Mouse (Mus musculus) kidney, postnatal 4 days (tissue): ENCODE data around the gene Lrrc46.
A peak's percentile ranks its signal among the peaks of the same experiment; 100 is the strongest.

Experiments
- DNase-seq, 2 experiments: peaks; one replicate each; pipeline ENCODE4 v3.0.0; 2021; ENCODE audit warnings: mixed read lengths in 2 of 2

Gene Lrrc46

DNA sequence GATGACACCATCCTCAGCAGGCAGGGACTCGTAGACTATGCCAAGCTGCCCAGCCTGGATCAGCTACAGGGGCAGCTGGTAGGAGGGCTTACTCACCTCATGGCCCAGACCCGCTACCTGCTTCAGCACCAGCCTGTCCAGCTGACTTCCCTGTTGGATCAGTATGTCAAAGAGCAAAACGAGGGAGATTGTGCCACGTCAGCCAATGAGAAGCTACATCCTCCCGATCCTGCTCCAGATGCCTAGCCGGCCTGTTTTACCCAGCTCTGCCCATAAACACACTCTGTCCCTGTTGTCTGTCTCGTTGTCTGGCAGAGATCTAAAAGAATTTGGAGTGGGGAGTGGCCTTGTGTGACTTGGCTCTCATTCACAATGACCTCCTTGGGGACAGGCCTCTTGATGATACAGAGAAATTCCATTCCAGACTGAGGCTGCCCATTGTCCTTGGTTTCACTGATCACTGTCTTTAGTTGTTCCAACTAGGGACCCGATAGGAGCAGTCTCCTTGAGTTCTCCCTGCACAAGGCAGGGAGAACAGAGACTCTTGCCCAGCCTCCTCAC, 7.0 kb upstream of the Lrrc46 start:
- DNase-seq, result no peak

DNA sequence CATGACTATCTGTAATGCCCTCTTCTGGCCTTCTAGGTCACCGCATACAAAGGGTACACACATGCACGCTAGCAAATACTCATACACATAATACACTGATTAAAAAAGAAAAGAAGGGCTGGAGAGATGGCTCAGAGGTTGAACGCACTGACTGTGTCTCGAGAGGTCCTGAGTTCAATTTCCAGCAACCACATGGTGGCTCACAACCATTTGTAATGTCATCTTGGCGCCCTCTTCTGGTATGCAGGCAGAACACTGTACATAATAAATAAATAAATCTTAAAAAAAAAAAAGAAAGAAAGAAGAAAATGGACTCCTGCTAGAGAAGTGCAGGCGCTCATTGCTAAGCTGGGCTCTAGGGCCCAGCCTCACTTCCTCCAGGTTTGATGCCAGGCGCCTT, 4.7 kb upstream of the Lrrc46 start:
- no peak for DNase-seq

DNA sequence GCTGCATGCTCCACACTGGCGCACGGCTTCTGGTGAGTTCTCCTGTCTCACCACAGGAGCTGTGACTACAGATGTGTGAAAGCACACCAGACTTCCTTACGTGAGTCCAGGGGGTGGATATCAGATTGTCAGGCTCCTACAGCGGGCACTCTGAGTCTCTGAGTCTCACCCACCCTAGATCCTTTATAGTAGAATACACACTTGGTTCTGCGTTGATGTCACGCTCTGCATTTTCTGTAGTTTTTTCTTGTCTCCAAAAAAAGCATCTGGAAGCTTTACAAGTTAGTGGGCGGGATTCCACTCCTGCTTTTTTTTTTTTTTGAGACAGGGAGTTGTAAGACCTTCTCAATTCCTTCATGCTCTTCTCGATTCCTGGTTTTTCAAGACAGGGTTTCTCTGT, 3.7 kb upstream of the Lrrc46 start:
- no peak for DNase-seq

DNA sequence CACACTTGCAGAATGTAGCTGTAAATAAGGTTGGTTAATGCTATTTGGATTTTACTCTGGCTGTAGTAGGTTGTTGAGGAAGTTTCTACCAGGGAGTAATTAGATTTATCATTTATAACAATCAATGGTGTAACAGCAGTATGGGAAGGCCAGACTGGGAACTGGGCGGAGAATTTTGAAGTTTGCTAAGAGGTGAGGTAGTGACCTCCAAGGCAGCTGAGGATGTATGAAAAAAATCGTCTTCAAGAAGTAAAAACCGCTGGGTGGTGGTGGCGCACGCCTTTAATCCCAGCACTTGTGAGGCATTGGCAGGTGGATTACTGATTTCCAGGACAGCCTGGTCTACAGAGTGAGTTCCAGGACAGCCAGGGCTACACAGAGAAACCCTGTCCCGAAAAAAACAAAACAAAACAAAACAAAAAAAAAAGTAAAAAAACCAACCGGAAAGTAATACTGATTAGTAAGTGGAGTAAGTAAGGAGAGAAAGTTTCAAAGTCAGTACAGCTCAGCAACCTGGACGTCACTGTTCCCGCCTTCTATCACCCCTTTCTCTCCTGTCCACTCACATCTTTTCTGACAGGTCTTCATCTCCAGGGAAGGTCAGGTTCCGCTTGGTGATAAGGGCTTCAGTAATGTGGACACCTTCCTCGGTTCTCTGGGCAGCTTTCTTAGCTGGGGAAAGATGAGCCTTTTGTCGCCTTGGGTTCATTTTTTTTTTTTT, 746 bp downstream of the Lrrc46 start:
- DNase-seq, result no peak

DNA sequence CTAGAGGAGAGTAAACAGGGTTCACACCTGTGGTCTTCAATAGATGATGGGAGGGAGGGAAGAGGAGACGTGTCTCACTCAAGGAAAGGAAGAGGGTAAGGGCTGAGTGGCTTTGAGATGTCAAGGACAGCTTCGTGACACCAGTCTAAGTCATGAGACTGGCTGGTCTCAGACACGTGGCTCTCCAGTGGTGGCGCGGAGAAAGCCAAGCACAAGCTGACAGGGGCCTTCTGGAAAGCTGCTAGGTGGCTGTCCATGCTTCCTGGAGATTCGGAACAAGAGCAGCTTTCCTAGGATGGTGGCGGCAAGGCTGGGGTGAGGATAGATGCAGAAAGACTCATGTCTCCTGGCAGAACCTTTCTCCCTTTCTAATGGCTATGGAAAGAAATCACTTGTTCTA, 2.3 kb downstream of the Lrrc46 start:
- DNase-seq, result no peak

DNA sequence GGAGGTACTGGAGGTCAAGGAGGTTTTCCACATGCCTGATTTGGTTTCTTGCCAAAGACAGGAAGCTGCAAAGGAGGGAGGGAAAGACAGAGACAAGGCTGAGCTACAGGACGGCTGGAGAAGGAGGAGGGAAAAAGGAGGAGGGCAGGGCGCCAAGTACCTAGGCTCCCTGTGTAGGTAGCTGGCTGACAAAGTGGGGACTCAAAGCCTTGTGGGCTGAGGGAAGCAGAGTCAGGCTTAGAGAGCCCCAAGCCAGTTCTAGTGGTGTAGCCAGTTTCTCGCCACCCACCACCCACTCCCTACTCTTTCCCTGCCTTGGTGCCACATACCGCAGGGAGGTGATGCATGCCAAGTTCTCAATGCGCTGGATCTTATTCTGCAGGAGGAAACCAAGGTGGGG, 5.1 kb downstream of the Lrrc46 start:
- peak in 1 of 2 experiments; percentile 32 for DNase-seq

DNA sequence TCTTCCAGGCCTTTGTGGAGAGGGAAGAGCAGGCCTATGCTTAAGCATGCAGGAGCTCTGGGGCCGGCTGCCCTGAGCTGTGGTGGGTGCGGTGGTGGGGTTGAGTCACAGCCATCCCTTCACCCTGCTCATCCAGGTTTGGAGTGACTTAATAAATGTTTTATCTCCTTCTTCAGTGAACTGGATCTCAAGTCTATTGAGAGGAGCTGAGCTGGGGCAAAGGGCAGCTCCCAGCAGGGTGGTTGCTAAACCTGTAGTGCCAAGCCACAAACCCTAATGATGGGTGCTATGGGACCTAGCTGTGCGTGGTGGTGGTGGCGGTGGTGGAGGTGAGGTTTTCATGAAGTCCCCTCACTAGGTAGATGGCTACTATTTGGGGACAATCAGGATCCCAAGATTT, 7.4 kb downstream of the Lrrc46 start:
- DNase-seq, result no peak

DNA sequence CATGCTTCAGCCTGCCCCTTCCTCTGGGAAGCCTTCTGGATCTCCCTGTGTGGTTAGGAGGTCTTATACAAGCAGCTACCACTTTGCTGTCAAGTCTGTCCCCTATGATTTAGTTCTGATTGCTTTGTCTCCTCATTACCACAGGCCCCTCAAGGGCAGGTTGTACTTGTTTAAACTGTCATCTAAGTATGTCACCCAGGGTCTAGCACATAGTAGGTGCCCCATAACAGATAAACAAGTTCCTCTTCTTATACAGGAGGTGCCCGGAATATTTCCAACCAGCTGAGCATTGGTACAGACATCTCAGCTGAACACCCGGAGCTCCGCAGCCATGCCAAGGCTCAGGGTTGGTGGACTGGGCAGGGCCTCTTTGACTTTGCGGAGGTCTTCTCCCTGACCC, 8.7 kb downstream of the Lrrc46 start:
- DNase-seq, result no peak

DNA sequence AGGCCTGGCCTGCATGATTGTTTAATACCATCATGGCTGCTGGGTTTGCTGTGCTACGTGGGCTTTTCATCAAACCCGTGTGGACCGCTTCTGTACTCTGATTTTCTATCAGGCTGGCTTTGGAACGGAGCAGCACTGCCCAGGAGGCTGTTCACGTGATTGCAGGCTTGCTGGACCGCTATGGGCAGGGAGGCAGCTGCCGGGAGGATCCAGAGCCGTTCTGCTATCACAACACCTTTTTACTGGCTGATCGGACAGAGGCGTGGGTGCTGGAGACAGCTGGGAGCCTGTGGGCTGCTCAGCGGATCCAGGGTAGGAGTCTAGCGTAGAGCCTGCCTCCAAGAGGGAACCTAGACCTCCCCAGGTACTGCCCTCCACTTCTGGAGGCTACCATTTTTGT, 9.2 kb downstream of the Lrrc46 start:
- DNase-seq, result peak; percentile 34 to 59

DNA sequence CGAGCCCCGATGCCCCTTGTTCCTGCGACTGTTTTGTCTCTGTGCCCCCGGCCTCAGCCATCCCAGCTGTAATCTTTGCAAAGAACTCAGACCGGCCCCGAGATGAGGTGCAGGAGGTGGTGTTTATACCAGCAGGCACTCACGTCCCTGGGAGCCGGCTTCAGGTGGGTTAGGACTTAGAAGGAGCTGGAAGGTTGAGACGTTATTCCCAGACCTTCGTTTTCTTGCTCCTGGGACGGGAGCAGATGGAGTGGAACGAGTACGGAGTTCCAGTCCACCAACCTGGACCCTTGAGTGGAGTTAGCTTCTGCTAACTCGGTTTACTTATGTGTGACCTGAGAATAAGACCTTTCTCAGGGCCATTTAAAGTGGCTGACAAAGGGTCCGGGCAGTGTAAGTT, 10.8 kb downstream of the Lrrc46 start:
- no peak for DNase-seq

DNA sequence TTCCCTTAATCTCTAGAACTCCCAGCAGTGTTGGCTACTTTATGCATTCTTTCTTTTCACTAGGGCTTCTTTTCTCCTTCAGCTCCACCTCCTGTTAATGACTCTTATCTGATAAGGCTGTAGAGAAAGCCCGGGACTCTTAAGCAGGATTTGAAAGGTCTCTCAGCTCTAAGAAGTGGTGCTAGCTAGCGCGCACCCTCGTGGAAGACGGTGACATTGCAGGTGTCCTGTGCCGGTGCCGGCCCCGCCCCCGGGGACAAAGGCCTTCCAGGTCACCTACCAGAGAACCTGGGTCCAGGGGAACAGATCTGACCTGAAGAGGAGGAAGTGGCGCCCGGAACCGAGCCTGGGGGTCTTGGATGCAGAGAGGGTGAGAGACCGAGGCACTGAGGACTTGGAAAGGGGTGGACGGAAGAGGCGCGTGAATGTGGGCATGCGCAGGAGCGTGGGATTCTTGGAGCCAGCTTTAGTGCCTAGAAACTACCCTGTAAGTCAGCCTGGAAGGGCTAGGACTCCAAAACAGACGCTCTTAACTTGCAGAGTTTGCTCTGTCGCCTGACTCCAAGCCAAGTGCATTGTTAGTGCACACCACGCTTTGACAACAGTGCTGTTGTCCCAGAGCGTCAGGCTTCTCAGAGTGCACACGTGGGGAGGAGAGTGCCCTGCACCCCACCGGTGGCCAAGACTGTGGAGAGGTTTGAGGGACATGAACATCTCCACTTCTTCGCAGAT, 11.4 kb downstream of the Lrrc46 start, which contains the start of gene Scrn2:
Scrn2 (plus strand) TSS at position 253 of the 732 bp plus-strand sequence.
- DNase-seq, result peak; percentile 92

DNA sequence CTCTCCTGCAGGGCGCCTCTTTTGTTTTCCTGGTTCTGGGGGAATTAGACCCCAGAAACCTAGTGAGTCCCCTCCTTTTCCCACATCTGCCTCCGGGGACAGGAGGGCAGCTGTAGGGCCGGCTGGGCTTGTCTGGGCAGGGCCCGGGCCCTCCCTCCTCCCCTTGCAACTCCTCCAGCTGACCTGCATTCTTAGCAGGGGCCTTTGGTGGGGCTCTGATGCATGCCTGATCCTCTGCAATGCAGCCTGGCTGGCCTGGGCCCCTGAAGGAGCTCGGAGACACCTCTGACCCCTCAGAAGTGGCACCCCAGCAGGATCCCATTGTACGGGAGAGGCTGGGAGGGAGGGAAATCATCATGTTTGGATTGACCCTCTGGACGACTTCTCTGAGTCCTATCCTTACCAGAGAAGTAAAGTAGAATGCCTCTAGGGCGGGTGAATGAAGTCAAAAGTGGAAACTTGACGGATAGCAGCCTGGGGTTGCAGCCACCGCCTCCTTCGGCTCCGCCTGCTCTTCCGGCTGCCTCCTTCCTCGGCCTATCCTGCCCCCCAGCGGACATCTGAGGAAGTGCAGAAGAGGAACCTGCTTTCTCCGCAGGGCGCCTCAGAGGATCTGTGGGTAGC, 15.4 kb downstream of the Lrrc46 start:
- DNase-seq, result peak; percentile 93 to 94

DNA sequence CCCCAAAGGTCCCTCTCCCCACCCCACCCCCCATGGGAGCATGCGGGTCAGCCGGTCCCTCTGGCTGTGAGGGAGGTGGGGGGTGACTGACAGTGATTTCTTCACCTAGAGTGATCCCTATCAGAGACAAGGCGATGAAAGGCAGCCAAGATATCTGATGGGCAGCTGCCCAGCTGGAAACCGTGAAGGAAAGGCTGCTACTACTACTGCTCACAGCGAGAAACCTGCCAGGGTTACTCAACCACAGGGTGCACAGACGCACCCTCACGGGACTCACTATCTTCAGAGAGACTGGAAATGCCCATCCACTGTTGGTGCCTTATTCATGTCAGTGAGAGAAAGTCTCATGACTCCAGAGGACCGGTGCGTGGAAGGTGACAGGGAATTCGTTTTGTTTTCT, 16.2 kb downstream of the Lrrc46 start:
- DNase-seq, result peak in 1 of 2 experiments; percentile 40

DNA sequence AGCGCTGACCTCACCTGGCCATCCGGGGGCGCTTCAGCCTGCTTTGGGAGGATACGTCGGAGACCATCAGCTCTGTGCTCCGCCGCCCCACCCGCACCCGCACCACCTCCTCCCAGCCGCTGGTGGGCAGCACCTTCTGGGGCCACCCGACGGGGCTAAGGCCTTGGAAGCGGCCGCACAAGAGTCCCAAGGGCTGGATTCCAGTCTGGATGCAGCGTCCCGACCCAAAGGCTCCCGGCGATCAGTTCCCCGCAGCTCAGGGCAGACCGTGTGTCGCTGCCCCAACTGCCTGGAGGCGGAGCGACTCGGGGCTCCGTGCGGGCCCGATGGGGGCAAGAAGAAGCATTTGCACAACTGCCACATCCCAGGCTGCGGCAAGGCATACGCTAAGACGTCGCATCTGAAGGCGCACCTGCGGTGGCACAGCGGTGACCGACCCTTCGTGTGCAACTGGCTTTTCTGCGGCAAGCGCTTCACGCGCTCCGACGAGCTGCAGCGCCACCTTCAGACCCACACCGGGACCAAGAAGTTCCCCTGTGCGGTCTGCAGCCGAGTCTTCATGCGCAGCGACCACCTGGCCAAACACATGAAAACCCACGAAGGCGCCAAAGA, 19.2 kb downstream of the Lrrc46 start:
- DNase-seq, result peak; percentile 87 to 92

DNA sequence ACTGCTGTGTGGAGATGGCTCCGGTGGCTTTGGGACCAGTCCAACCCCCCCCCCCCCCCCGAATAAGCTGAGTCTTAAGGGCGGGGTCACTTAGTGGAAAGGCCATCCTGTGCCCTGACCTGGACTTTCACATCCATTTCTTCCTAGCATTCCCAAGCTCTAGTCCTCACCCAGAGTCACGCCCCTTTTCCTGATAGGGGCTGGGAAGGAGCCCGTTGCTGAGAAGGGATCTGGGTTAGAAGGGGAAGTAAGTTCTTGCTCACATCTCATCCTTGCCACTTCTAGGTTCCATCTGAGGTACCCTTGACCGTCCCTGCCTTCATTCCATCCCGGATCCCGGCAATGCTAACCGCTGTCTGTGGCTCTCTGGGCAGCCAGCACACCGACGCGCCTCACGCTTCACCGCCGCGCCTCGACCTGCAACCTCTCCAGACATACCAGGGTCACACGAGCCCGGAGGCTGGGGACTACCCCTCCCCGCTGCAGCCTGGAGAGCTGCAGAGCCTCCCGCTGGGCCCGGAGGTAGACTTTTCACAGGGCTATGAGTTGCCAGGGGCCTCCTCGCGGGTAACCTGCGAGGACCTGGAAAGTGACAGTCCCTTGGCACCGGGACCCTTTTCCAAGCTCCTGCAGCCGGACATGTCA, 20.0 kb downstream of the Lrrc46 start:
- peak; percentile 24 to 45 for DNase-seq

DNA sequence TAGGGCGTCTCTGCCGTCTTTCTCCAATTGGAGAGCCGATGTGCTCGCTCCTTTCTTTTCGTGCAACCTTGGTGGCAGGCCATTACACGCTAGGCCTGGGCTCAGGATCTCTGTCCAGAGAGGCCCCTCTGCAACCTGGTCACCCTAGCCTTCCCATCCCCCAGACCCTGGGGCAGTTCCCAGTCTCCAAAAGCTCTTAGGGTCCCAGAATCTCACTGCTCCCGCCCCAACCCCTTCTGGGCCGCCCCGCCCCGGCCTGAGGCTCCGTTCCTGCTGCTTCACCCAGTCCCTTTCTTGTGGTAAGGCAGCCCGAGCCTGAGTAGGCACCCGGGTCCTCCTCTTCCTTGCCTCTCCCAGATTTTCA, 21.9 kb downstream of the Lrrc46 start:
- DNase-seq, result no peak

DNA sequence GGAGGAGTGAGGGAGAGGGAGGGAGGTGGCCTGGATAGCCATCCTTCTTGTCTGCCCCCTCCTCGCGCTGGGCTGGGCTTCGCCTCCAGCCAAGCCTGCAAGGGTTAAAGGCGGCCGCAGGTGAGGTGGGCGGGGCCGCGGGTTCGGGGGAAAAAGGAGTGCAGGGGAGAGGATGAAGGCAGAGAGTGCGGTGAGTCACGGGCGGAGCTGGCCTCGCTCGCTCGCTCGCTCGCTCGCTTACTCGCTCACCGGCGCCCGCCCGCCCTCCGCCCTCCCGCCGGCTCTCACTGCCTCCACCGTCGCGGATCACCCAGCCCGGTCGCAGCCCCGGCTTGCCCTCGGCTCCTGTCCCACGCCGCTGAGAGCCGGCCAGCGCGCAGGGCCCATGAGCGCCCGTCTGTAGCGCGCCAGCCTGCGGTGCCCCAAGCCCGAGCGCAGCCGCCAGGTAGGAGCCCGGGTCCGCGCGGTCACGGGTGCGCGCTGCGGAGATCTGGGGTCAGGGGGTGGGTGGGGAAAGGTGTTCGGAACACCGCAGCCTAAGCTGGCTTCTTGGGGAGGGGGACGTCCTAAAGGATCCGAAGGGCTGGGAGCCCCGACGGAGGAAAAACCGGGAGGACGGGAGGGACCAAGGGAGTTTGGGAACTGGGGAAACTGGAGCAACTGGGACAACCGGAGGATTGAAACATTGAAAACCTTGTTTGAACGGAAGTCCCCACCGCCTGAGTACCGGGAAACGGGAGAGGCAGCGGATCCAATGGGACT, 22.4 kb downstream of the Lrrc46 start:
- DNase-seq, result peak; percentile 54 to 63

DNA sequence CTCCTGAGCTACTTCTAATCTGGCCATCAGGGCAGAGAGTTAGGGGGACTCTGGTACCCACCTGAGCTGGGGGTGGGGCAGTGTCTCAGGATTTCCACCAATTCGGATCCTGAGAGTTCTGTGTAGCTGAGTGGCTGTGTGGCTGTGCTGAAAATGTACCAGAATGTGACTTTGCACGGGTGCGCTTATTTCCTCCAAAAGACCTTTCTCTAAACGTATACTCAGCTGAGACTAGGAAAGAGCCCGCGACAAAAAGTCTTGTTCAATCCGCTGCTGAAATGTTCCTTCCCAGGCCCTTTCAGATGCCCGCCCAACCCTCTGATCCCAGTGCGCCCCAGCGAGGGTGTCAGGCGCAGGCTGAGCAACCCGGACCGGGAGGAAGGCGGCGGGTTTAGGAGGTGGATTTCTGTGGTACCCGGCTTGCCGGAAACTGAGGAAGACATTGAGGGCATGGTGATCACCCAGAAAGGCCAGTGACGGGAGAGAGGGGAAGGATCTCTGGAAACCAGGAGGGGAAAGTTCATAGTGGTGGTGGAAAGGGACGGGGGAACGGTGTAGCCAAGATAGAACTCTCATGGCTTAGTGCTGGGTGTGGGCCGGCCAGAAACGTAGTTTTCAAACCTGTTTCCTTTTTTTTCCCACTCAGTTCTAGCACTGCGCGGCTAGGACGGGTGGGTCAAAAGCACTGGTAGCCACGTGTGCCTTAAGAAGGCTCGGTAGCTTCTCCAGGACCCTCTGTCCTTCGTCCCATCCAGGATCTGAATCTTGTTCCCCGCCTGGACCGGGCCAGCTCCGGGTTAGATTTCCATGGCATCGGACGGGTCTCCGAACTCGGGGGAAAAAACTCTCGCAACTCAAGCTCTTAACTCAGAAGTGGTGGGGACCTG, 23.3 kb downstream of the Lrrc46 start:
- peak; percentile 27 to 41 for DNase-seq

DNA sequence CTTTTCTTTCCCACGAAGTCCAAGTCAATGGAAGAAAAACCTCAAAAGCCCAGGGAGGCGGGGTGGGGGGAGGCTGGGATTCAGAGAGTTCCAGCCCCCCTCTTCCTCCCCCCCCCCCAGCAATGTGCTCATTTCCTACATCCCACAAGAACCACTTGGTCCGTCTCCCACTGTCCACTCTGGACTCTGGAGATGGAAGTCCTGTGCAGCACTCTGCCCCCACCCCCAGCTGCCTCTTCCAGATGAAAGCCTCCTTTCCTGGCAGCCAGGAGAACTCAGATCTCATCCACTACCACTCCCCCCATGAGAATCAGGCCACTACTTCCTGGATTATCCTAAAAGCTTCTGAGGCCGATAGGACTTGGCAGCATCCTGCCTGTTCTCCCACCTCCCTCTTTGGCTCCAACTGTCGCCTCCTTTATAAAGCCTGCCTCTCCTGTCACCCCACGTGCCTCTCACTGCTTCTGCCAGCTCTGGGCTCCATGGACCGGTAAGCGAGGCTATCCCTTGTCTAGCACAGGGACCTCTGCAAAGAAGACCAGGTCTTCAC, 28.0 kb downstream of the Lrrc46 start, which contains the start of gene Sp6:
Sp6 (plus strand) TSS at position 274 of the 550 bp plus-strand sequence.
- DNase-seq, result peak in 1 of 2 experiments; percentile 27

DNA sequence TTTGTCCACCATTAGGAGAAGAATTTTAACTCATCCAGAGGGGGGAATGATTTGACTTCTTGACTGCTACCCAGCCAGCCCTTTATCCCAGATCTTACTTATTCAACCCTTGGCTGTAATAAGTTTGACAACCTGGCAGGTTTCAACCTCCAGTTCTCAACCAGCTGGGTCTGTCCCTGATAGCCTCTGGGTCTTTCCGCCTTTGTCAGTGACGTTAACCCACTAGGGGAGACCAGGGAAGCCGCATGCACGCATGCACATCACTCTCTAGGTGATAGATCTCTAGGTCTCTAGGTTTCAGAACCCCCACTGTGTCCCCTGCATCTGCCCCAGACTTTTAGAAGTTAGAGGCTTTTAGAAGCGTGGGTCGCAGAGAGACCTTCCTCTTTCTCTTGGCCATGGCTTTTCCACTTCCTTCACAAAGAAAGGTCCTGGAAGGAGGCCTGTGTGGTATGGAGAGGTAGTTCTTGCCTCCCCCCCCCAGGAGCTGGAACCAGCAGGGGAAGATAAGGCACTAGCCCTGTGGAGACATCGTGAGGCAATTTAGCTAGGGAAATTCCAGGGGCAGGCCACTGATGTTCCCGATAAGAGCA, 31.9 kb downstream of the Lrrc46 start:
- no peak for DNase-seq
